Mouse (Mus musculus): ENCODE measurements around the gene Slc13a2. TPM values are rescaled to one million over a fixed set of nuclear protein-coding genes. Genes with fewer than 3 reads are reported as not detected.

Gene Slc13a2
- polyA plus RNA-seq, 1 experiment = 0.07 TPM

DNA sequence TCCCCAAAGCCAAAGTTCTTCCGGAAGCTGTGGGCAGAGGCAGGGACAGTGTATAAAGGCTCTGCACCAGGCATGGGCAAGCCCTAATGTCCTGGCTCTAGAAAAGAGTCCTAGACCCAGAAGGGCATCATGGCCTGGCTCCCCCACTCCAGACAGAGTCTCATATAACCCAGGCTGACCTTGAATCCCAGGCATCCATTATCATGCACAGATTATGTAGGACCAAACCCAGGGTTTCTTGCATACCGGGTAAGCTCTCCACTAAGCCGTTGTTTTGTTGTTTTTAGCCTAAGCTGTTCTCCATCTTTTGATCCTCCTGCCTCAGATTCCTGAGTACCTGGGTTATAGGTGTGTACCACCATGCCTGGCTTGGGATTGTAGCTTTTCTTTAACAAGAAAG, 21.1 kb downstream of the Slc13a2 start:
- H3K4me3 ChIP-seq (replicated peaks) = no peak overlapping the region
- no peaks in the 10 kb centered on the region for H3K9me3 ChIP-seq
- peaks cover 78% of the 10 kb centered on the region for H3K27me3 ChIP-seq (replicated peaks)
- peaks cover 30% of the 10 kb centered on the region for H3K4me1 ChIP-seq
- TF ChIP-seq FLI1 (IDR thresholded peaks at IDR 0.05; ENCODE audit: low read length) (no peak), GATA1 (IDR thresholded peaks at IDR 0.05; ENCODE audit: borderline replicate concordance, low read length) (no peak)
- no peaks in the 10 kb centered on the region for H3K36me3 ChIP-seq (replicated peaks; ENCODE audit: low read length)

DNA sequence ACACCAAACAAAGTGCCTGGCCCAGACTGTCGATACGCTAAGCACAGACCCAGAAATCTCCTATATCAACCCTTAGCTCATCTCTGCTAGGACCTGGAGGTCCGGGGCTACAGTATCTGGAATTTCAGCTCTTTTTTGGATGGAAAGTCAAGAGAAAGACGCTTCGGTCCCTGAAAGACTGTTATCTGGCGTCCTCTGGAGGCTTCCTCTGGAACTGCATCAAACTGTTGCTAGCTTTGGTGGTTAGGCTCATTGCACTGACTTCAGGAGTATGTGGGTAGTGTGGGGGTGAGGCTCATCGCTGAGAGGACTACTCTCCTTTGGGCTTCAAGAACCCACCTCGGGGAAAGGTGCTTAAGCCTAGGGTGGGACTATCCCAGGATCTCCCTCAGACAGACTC, 22.3 kb downstream of the Slc13a2 start:
- H3K36me3 ChIP-seq (replicated peaks; ENCODE audit: low read length) = no peaks in the 10 kb centered on the region
- H3K4me1 ChIP-seq = peaks cover 30% of the 10 kb centered on the region
- no peaks in the 10 kb centered on the region for H3K9me3 ChIP-seq
- peaks cover 86% of the 10 kb centered on the region for H3K27me3 ChIP-seq (replicated peaks)
- peak overlapping the region; percentile 34 for H3K4me3 ChIP-seq (replicated peaks)
- TF ChIP-seq GATA1 (IDR thresholded peaks at IDR 0.05; ENCODE audit: borderline replicate concordance, low read length) = no peak
- TF ChIP-seq FLI1 (IDR thresholded peaks at IDR 0.05; ENCODE audit: low read length) = no peak

DNA sequence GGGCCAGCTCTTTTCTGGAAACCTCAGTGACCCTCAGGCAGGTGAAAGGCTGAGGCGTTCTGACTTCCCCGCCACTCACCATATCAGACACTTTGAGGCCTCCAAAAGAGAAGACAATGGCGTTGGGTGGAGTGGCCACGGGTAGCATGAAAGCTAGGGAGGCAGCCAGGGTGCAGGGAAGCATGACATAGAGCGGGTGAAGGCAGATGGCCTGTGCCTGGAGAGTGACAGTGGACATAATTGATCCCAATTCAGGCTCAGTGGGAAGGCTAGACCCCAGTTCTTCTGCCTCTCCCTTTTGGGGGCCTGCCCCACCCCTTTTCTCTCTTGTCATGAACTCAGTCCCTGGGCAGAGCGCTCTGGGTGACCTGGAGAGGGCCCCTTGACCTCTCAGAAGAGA, 23.8 kb downstream of the Slc13a2 start:
- H3K27me3 ChIP-seq (replicated peaks) = peaks cover 80% of the 10 kb centered on the region
- peaks cover 30% of the 10 kb centered on the region for H3K4me1 ChIP-seq
- peaks cover 9% of the 10 kb centered on the region for H3K9me3 ChIP-seq
- H3K4me3 ChIP-seq (replicated peaks) = no peak overlapping the region
- TF ChIP-seq FLI1 (IDR thresholded peaks at IDR 0.05; ENCODE audit: low read length) (no peak), GATA1 (IDR thresholded peaks at IDR 0.05; ENCODE audit: borderline replicate concordance, low read length) (no peak)
- H3K36me3 ChIP-seq (replicated peaks; ENCODE audit: low read length) = no peaks in the 10 kb centered on the region

DNA sequence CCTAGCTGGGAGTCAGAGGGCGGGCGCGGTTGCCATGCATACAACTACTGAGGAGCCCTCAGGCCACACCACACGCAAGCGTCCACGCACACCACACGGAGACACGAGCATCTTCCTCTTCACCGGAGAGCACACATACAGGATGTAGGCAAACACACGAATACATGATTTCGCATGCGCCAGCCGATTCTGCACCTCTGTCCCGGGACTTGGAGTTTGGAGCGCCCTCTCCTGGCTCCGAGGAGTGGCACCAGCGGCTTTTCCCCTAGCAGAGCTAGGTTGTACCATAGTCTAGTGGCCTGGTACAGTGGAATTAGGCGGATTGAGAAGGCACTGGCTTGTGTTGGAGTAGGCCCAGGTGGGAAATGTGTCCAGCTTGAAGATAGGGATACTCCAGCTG, 24.6 kb downstream of the Slc13a2 start:
- peaks cover 81% of the 10 kb centered on the region for H3K27me3 ChIP-seq (replicated peaks)
- H3K4me1 ChIP-seq = peaks cover 30% of the 10 kb centered on the region
- H3K9me3 ChIP-seq = peaks cover 14% of the 10 kb centered on the region
- H3K4me3 ChIP-seq (replicated peaks) = peak overlapping the region; percentile 77
- TF ChIP-seq FLI1 (IDR thresholded peaks at IDR 0.05; ENCODE audit: low read length) (no peak), GATA1 (IDR thresholded peaks at IDR 0.05; ENCODE audit: borderline replicate concordance, low read length) (no peak)
- H3K36me3 ChIP-seq (replicated peaks; ENCODE audit: low read length) = no peaks in the 10 kb centered on the region

DNA sequence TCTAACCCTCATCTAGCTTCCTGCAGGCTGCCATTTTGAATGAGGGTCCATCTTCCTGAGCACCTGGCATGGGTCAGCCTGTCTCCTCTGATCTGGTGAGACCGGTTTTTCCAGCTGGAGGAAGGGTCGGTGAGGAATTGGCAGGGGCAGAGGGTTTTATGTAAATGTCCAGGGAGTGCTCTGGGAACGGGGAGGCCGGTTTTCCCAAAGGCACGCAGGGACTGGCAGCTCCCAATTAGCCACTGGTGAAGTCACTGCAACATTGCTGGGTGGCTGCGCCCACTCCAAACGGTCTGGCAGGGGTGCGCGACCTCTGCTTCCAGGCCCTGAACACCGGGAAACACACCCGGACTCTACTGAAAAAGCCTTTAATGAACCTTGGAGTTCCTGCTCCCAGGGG, 25.1 kb downstream of the Slc13a2 start:
- no peak for TF ChIP-seq GATA1 (IDR thresholded peaks at IDR 0.05; ENCODE audit: borderline replicate concordance, low read length)
- no peak for TF ChIP-seq FLI1 (IDR thresholded peaks at IDR 0.05; ENCODE audit: low read length)
- Histone ChIP-seq H3K9me3 (peaks cover 14% of the 10 kb centered on the region), H3K36me3 (replicated peaks; ENCODE audit: low read length) (no peaks in the 10 kb centered on the region), H3K4me3 (replicated peaks) (no peak overlapping the region), H3K4me1 (peaks cover 30% of the 10 kb centered on the region), H3K27me3 (replicated peaks) (peaks cover 78% of the 10 kb centered on the region)

DNA sequence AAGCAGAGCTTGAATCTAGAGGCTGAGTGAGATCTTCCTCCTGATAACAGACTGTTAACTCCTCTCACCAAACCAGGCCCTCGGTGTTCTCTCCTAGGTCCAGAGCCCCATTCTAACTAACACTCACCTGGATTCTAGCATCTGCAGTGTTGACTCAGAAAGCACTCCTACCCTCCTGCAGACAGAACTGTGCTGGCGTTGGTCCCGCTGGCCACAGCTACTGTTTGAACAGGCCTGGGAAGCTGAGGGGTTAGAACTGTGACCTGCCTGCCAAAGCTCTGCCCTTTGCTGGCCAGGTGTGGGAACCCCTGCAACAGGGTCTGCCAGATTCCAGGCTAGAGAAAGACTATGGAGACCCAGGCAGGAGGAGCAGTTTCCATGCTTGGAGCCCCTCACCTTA, 29.3 kb downstream of the Slc13a2 start:
- H3K9me3 ChIP-seq = peaks cover 14% of the 10 kb centered on the region
- no peak for TF ChIP-seq GATA1 (IDR thresholded peaks at IDR 0.05; ENCODE audit: borderline replicate concordance, low read length)
- TF ChIP-seq FLI1 (IDR thresholded peaks at IDR 0.05; ENCODE audit: low read length) = no peak
- H3K27me3 ChIP-seq (replicated peaks) = peaks cover 52% of the 10 kb centered on the region
- H3K4me1 ChIP-seq = peaks cover 7% of the 10 kb centered on the region; the same call in 1 of the 2 replicates
- no peaks in the 10 kb centered on the region for H3K36me3 ChIP-seq (replicated peaks; ENCODE audit: low read length)
- no peak overlapping the region for H3K4me3 ChIP-seq (replicated peaks)

DNA sequence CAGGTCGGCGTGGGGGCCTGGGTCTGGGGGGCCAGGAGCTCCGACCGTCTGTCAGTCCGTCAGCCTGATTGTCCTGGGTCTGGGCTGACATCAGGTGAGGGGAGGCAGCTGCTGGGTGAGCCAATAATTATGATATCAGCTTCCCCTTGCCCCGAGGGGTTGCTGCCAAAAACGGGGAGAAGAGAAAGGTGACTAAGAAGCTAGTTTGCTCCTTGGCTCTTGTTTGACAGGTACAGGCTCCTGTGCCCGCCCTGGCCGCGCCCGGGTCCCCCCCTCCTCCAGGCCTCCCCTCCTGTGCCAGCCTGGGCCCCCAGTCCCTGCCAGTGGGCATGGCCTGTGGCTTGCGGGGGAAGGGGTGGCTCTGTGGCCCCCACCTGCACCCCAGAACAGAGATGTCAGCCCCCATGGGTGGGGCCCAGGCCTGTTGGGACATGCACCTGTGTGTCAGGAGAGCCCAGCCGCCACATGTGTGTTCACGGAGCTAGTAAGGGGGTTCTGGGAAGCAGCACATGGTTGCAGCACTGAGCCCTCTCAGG, 35.4 kb downstream of the Slc13a2 start, which contains the start of gene Foxn1:
TSS of gene Foxn1 (minus strand) at position 51 of the 536 bp plus-strand sequence.
- peaks cover 18% of the 10 kb centered on the region for H3K4me1 ChIP-seq
- H3K4me3 ChIP-seq (replicated peaks) = no peak within 1 kb of the TSS
- H3K27me3 ChIP-seq (replicated peaks) = peaks cover 52% of the 10 kb centered on the region
- TF ChIP-seq GATA1 (IDR thresholded peaks at IDR 0.05; ENCODE audit: borderline replicate concordance, low read length) = no peak
- TF ChIP-seq FLI1 (IDR thresholded peaks at IDR 0.05; ENCODE audit: low read length) = no peak
- no peaks in the 10 kb centered on the region for H3K36me3 ChIP-seq (replicated peaks; ENCODE audit: low read length)
- H3K9me3 ChIP-seq = no peaks in the 10 kb centered on the region

DNA sequence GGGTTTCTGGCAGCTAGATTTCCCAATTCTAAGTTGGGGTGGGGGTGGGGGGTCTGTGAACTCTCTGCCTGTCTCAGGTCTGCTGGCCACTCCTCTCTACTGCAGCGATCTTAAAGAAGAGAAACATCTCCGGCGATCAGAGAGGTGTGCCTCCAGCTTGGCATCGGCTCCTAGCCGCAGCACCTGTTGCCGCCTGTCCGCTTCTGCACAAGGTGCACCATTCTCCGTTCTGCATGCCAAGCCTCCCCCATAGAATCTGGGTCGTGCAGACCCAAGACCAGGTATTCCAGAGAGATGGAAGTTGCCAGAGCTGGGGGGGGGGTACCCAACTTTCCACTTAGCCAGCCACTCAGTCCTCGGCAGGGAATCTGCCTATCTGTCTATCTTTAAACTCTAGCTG, 36.2 kb downstream of the Slc13a2 start:
- no peaks in the 10 kb centered on the region for H3K9me3 ChIP-seq
- no peak for TF ChIP-seq GATA1 (IDR thresholded peaks at IDR 0.05; ENCODE audit: borderline replicate concordance, low read length)
- TF ChIP-seq FLI1 (IDR thresholded peaks at IDR 0.05; ENCODE audit: low read length) = no peak
- H3K27me3 ChIP-seq (replicated peaks) = peaks cover 54% of the 10 kb centered on the region
- peaks cover 26% of the 10 kb centered on the region for H3K4me1 ChIP-seq
- H3K4me3 ChIP-seq (replicated peaks) = no peak overlapping the region
- no peaks in the 10 kb centered on the region for H3K36me3 ChIP-seq (replicated peaks; ENCODE audit: low read length)

DNA sequence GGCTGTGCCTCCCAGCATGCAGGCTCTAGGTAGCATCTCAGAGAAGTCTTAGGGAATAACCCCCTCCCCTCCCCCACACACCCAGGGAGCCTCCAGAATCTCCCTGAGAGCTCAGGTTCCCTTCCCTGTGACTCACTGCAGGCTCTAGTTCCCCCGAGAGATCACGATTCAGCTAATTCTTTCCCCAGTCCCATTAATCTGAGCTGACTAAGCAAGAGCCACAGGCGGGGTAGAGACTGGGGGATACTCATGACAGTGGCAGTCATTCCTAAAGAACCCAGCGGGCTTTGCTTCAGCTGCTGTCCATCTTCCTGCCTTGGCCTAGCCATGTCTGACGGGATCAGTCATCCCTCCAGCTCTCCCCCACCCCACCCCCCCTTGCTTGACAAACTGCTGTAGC, 39.3 kb downstream of the Slc13a2 start:
- H3K4me1 ChIP-seq = peaks cover 27% of the 10 kb centered on the region
- no peaks in the 10 kb centered on the region for H3K9me3 ChIP-seq
- H3K27me3 ChIP-seq (replicated peaks) = peaks cover 68% of the 10 kb centered on the region
- H3K4me3 ChIP-seq (replicated peaks) = no peak overlapping the region
- H3K36me3 ChIP-seq (replicated peaks; ENCODE audit: low read length) = no peaks in the 10 kb centered on the region
- no peak for TF ChIP-seq FLI1 (IDR thresholded peaks at IDR 0.05; ENCODE audit: low read length)
- TF ChIP-seq GATA1 (IDR thresholded peaks at IDR 0.05; ENCODE audit: borderline replicate concordance, low read length) = no peak

DNA sequence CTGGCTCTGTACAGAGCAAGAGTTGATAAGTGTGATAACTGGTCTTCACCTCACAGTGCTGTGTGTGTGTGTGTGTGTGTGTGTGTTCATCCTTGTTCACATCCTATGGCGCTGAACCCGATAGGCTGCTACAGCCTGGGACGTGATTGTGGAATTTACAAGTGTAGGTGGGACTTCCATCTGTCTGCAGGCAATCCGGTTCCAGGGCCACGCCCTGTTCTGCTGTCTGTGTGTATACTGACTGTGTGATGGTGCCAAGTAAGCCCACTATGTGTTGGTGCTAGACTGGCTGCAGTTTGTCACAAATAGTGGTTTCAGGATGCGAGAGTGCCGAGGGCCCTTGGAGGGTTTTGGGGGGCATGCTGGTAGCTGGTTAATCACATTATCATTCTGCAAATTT, 39.7 kb downstream of the Slc13a2 start:
- TF ChIP-seq FLI1 (IDR thresholded peaks at IDR 0.05; ENCODE audit: low read length) (no peak), GATA1 (IDR thresholded peaks at IDR 0.05; ENCODE audit: borderline replicate concordance, low read length) (no peak)
- peaks cover 65% of the 10 kb centered on the region for H3K27me3 ChIP-seq (replicated peaks)

DNA sequence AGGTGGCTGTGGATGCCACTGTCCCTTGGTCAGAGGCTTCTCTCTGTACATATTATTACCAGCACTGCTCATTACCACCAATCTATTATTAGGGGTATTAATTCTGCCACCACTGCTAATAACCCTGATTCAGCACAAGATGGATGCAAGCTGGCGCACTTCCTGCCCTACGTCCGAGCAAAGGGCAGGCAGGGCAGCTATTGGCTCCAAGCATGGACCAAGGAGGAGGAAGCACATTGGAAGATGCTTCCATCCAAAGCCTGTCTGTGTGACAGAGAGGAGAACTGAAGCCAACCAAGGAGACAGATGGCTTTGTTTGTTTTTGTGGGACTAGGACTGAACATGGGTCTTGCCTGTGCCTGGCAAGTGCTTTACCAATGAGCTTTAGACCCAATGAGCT, 41.0 kb downstream of the Slc13a2 start:
- no peak for TF ChIP-seq GATA1 (IDR thresholded peaks at IDR 0.05; ENCODE audit: borderline replicate concordance, low read length)
- TF ChIP-seq FLI1 (IDR thresholded peaks at IDR 0.05; ENCODE audit: low read length) = no peak
- peaks cover 39% of the 10 kb centered on the region for H3K4me1 ChIP-seq
- H3K4me3 ChIP-seq (replicated peaks) = no peak overlapping the region
- H3K27me3 ChIP-seq (replicated peaks) = peaks cover 58% of the 10 kb centered on the region
- no peaks in the 10 kb centered on the region for H3K36me3 ChIP-seq (replicated peaks; ENCODE audit: low read length)
- no peaks in the 10 kb centered on the region for H3K9me3 ChIP-seq

More for the DNA sequence above, 39.7 kb downstream of the Slc13a2 start:
- peaks cover 30% of the 10 kb centered on the region for H3K4me1 ChIP-seq
- H3K36me3 ChIP-seq (replicated peaks; ENCODE audit: low read length) = no peaks in the 10 kb centered on the region
- H3K4me3 ChIP-seq (replicated peaks) = no peak overlapping the region
- H3K9me3 ChIP-seq = no peaks in the 10 kb centered on the region

Data from megakaryocyte, embryonic 14.5 days (primary cell).